Mouse (Mus musculus): ENCODE data around the gene Snx29. TPM values are rescaled to one million over a fixed set of nuclear protein-coding genes. Genes with fewer than 3 reads are reported as not detected.

Snx29 gene
- polyA plus RNA-seq, 1 experiment from 2014 or later = 19.2 TPM

Other genes starting within 250 kb of the Snx29 start
- gene Txndc11, start 188.3 kb upstream of the Snx29 start, polyA plus RNA-seq (2016; fragmentation: Nextera tagmentation; extraction: Ambion mirVana) = 34.6 and 37.6 TPM in 2 replicates
- gene Zc3h7a, start 146.5 kb upstream of the Snx29 start, polyA plus RNA-seq (2016; fragmentation: Nextera tagmentation; extraction: Ambion mirVana) = 118 and 124 TPM in 2 replicates
- 183 and 196 TPM in 2 replicates for gene Rsl1d1, start 119.6 kb upstream of the Snx29 start, polyA plus RNA-seq (2016; fragmentation: Nextera tagmentation; extraction: Ambion mirVana)
- 98.4 and 109 TPM in 2 replicates for gene Gspt1, start 68.6 kb upstream of the Snx29 start, polyA plus RNA-seq (2016; fragmentation: Nextera tagmentation; extraction: Ambion mirVana)
- gene Tnfrsf17, start 9.1 kb upstream of the Snx29 start, polyA plus RNA-seq (2016; fragmentation: Nextera tagmentation; extraction: Ambion mirVana) = not detected in 2 replicates